Mouse (Mus musculus) frontal cortex, postnatal 36 days (tissue): ENCODE results near the gene Col23a1.

Experiments
- DNase-seq, 2 experiments: peaks; one replicate each; pipeline ENCODE4 v3.0.0; 2022; ENCODE audit warnings: low spot score in 2 of 2

Col23a1 gene

GRCm38 (mm10) chr11:51388892-51389340, 99.2 kb downstream of the Col23a1 start:
- no peak for DNase-seq

- DNase-seq, result no peak
These were observed 100.0 kb downstream of the Col23a1 start for GRCm38 (mm10) chr11:51389763-51390162.

DNA sequence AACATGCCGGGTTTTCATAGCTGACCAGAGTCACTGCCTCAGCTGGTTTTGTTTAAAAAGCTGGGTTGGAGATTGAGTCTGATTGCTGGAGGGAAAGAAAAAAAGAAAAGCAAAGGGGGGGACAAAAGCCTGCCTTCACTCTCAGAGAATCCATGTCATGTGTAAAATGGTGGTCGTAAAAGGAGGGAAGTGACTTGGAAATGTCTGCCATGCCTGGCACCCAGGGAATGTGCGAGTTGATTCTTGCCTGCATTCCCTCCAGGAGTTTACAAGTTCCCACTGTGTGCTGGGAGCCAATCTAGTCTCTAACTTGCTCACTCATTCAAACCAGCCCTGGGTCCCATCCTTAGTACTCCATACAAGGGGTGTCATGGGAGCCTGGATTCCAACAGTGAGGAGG, 100.8 kb downstream of the Col23a1 start:
- DNase-seq, result no peak

DNA sequence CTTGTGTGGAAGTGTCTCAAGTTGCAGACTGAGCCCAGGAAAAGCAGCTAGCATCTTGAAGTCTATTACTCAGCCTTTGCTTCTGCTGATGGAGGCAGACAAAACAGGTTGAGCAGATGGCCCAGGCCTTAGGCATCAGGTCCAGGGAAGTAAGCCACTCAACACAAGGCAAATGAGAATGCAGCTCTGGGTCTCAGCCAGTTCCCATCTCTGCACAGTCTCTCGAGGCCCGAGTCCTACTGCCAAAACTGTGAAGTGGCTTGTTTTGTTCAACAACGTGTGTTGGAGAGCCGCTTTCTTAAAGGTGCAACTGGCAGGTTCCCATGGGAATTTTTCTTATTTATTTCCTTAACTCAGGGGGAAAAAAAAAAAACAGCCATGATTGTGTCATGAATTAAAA, 101.8 kb downstream of the Col23a1 start:
- peak; percentile 58 to 64 for DNase-seq

DNA sequence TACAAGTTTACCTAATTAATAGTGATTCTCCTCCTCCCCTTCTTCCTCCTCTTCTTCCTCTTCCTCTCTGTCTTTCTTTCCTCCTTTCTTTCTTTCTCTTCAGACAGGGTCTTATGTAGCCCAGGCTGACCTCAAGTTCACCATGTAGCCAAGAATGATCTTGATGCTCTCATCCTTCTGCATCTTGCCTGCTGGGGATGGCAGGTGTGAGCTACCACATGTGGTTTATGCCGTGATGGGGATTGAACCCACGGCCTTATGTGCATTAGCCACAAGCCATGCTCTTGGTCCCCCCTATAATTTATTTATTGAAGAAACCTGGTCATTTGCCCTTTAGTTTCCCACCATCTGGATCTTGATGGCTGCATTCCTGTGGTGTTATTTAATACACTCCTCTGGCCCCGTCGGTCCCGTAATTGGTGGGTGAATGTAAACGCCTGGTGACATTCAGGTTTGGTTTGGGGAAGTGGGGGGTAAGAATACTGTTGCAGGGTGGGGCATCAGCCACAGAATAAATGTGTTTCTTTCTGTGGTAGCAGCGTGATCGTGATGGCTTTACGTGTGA, 104.7 kb downstream of the Col23a1 start:
- DNase-seq, result no peak

GRCm38 (mm10) chr11:51396451-51396850, 106.7 kb downstream of the Col23a1 start:
- DNase-seq, result no peak

DNA sequence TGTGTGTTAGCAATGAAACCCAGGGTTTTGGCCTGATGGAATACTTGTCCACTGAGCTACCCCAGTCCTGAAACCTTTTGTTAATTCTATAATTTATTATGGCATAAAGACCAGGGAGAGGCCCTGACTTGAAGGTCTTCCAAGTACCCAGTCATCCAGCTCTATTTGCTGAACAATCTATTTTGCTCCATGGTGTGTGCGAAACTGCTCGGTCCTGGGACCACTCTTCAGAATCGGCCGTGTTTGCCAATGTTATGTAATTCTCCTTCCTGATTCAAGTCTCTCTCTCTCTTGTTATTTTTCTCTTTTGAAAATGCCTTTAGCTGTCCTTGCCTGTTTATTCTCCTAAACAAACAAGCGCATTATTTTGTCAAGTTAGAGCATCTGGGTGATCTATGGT, 108.4 kb downstream of the Col23a1 start:
- DNase-seq, result no peak

- DNase-seq, result no peak
These were observed 110.6 kb downstream of the Col23a1 start for GRCm38 (mm10) chr11:51400356-51400755.

- DNase-seq, result peak in 1 of 2 experiments; percentile 20
These were observed 111.9 kb downstream of the Col23a1 start for GRCm38 (mm10) chr11:51401481-51402128.

GRCm38 (mm10) chr11:51403886-51404285, 114.2 kb downstream of the Col23a1 start:
- no peak for DNase-seq

GRCm38 (mm10) chr11:51404865-51405440, 115.2 kb downstream of the Col23a1 start:
- no peak for DNase-seq

- DNase-seq, result no peak
These were observed 116.8 kb downstream of the Col23a1 start for GRCm38 (mm10) chr11:51406531-51406930.

DNA sequence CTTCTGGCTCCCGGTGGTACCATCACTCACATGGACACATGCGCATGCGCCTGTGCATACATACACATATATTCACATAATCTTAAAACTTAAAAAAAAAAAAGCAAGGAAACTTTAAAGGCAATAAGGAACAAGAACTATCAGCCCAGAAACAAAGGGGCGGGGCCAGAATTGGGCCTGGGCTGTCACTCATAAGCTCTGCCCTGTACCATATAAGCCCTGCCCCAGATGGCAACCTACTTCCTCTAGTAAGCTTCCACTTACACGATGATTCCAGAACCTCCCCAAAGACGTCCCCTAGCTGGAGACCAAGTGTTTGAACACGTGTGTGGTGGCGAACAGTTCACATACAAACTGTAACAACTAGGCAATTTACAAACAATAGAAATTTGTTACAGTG, 117.6 kb downstream of the Col23a1 start:
- no peak for DNase-seq

- DNase-seq, result no peak
These were observed 121.1 kb downstream of the Col23a1 start for GRCm38 (mm10) chr11:51410771-51411170.

DNA sequence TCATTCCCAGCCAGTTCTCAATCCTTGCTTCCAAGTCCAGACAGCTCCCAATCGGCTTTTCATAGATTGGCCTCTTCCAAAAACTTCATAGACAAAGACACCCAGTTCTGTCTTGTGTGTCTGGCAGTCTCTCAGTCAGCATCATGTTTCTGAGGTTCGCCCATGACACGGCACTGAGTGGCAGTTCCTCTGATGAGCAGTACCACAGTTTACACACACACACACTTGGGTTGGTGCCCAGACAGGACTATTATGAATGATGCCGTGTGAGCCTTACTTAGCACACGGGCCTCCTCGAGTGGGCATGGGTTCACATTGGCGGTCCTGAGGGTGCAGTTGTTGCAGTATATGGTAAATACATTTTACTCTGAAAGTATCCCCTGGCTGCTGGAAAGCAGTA, 124.8 kb downstream of the Col23a1 start:
- no peak for DNase-seq

DNA sequence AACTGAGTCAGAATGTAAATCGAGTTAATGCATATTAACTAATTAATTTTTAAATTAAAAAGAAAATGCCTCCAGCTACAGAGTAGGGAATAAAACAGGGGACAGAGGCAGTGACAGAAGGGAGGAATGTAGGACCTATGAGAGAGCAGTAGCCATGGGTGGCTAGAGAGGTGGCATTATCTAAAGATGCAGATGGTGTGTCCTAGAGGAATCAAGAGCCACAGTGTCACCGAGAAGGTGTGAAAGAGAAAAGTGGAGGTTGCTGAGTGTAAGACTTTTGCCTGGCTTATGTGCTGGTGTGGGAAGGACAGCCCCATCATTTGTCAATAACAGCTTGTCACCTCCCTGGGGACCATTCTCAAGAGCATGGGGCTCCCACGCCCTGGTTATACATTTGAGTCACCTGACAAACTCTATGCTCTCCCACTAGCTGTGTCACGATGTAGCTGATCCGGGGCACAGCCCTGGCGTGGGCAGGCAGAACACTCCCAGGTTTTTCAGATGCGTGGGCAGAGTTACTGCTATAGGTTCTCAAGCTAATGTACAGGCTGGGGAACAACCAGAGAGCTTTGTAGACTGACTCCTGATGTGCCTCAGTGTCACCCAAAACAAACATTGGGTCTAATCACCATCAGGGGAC, 125.4 kb downstream of the Col23a1 start:
- DNase-seq, result peak in 1 of 2 experiments; percentile 10

DNA sequence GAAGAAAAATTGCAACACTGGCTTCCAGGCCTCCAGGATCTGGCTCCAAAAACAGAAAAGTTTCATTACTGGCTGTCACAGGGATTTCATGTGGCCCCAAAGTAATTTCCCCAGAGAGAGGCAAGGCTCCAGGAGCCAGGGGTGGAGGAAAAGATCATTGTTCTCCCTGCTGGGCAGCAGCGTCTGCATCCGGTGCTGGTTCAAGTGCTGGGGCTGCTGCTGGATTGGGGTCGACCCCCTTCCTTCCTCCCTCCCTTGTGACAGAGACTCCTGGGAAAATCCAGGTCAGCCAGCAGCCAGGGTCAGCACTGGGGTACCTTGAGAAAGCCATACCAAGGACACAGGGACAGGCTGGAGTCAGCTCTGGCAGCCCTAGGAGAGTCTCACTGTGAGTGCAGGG, 129.1 kb downstream of the Col23a1 start:
- no peak for DNase-seq

GRCm38 (mm10) chr11:51421878-51422277, 132.2 kb downstream of the Col23a1 start:
- DNase-seq, result no peak

DNA sequence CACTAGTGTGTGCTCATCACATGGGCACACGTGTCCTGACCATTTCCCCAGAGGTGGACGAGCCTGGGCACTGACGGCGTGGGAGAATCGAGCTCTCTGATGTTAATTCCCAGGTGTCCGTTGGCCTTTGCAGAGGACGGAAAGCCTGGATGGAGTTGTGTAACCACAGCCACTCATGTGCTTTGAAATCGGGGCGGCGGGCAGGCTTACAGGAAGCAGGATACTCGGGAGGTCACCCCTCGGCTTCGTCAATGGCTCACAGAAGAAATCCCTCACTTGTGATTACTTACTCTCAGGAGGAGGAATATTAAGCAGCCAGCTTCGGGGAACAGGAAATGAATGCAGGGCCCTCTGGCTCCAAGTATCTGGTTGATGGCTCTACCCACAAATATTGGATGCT, 133.0 kb downstream of the Col23a1 start:
- no peak for DNase-seq

GRCm38 (mm10) chr11:51426155-51426554, 136.4 kb downstream of the Col23a1 start:
- no peak for DNase-seq

DNA sequence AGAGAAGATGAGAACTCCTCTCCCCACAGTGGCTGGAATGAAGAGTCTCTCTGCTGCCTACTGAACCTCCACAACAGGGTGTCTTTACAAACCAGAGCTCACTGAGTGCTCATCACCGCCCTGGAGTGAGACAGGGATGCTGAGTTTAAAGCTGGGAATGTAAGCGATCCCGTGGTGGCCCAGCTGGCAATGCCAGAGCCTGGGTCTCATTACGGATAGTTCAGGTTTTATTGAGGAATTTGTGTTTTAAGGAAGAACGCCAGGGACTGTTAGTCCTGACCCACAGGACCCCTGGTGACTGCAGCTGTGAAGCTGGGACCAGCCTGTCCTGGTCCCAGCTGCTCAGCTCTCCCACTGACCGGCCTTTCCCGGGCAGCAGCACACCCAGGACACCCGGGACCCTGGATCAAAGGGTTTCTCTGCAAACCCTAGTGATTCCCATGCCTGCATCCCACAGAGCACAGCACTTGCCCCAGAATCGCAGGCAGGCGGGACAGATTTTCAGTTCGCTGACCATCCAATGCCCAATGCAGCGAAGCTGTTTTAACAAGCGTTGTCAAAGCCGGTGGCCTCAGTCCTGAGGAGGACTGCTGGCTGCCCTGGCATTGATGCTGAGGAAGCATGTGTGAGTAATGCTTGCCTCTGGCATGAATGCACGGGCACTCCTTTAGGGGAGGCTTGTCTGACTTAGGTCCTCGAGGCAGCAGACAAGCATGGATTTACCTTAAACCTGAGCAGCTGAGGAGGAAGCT, 139.9 kb downstream of the Col23a1 start:
- no peak for DNase-seq

DNA sequence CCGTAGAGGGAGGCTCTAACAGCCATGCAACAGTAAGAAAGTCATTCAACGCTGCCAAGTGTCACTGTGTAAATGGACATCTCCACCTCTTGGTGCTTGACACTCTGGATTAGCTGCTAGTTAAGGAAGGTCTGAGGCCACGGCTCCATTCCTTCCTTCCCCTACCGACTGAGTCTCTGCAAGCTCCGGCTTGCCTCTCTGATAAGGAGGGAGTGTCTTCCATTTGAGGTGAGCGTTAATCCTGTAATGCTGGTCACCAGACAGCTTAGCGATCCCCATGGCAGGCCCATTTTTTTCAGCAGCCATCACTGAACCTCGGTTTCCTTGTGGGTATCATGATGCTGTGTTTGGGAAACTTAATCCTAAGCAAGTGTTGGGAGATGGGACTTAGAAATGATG, 140.5 kb downstream of the Col23a1 start:
- DNase-seq, result no peak
